Mouse (Mus musculus) neural tube, embryonic 15.5 days (tissue): ENCODE results near the gene Snx33. TPM values are rescaled to one million over a fixed set of nuclear protein-coding genes. Genes with fewer than 3 reads are reported as not detected.
"Not testable (repeated sequence)": the region's sequence is repeated elsewhere in the genome, so short reads cannot be mapped to it uniquely, and the experiment has no call there.

ENCODE experiments used
- ATAC-seq: fragments of 200-750 bp; cut with Nextera tagmentation; 2 replicates; pipeline ENCODE4 v1.8.0; 2017; ENCODE audit warnings: mild to moderate bottlenecking, moderate TSS enrichment, moderate library complexity; ENCODE audit not compliant: low FRiP score
- H3K27ac ChIP-seq: fragments of 300-500 bp; sonication (generic); replicated peaks from 2 replicates; pipeline ENCODE4 v1.5.1; 2015; ENCODE audit warnings: mild to moderate bottlenecking, inconsistent platforms
- H3K27me3 ChIP-seq: fragments of 300-500 bp; sonication (generic); replicated peaks from 2 replicates; pipeline ENCODE4 v1.6.1; 2015; ENCODE audit warnings: inconsistent platforms
- H3K36me3 ChIP-seq: fragments of 300-500 bp; sonication (generic); 2 replicates; pipeline ENCODE4 v1.6.1; 2015; ENCODE audit warnings: inconsistent platforms
- H3K4me1 ChIP-seq: fragments of 300-500 bp; sonication (generic); 2 replicates; pipeline ENCODE4 v1.6.1; 2015; ENCODE audit warnings: inconsistent platforms
- H3K4me2 ChIP-seq: fragments of 300-500 bp; sonication (generic); 2 replicates; pipeline ENCODE4 v1.6.1; 2015; ENCODE audit warnings: inconsistent platforms, mild to moderate bottlenecking, moderate library complexity
- H3K4me3 ChIP-seq: fragments of 300-500 bp; sonication (generic); replicated peaks from 2 replicates; pipeline ENCODE4 v1.5.1; 2015; ENCODE audit warnings: mild to moderate bottlenecking, inconsistent platforms
- H3K9ac ChIP-seq: fragments of 300-500 bp; sonication (generic); replicated peaks from 2 replicates; pipeline ENCODE4 v1.6.1; 2015; ENCODE audit warnings: mild to moderate bottlenecking, inconsistent platforms
- H3K9me3 ChIP-seq: fragments of 300-500 bp; sonication (generic); replicated peaks from 2 replicates; pipeline ENCODE4 v1.6.1; 2016; ENCODE audit warnings: inconsistent platforms
- WGBS: fragments of 180-500 bp; shearing (Covaris S2); methylation state at CpG from one replicate; pipeline ENCODE4 v1.1.7; 2015; ENCODE audit warnings: mixed read lengths; 5-methylcytosine and 5-hydroxymethylcytosine counted together
- polyA plus RNA-seq: library from polyadenylated mRNA; unstranded; fragments of >200 nt; fragmentation: Nextera tagmentation; extraction: Ambion mirVana; gene quantifications from 2 replicates; pipeline ENCODE4 v1.2.1, GENCODE M21; 2015

Gene Snx33
- polyA plus RNA-seq: 2.2 and 3.2 TPM in 2 replicates

DNA sequence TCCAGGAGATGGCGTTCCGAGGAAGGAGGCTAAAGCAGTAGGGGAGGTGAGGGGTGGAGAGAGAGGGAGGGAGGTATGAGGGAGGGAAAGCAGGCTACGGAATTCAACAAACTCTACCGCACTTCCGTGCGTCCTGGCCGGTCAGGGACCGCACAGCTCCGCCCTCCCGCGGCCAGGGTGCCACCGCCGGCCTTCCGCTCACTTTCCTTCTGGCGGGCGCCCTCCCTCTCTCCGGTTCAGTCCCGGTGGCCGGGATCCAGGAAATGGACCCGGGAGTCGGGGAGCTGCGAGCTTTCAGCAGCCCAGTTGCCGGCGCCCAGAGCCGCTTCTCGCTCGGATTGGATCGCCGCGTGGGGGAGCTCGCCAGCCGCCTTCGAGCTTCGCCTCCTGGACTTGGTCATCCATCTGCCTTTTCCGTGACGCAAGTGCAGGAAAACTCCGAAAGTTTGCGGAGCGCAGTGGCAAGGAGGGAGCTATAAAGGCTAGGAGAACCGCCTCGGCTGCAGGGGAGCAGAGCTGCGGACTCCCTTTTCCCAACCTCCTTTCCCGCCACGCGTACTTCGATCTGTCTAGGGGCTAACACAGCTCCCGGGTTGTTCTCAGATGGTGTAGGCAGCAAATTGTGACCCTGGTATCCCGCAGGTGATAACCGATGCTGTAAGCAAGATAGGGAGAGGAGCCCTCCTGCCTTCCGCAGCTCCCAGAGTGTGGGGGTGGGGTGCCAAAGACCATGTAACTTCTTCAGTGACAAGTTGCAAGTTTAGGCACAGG is at the start of gene Snx33:
TSS of gene Snx33 (minus strand) at position 331 of the 771 bp plus-strand sequence.
- ATAC-seq: peak; percentile 78
- H3K27me3 ChIP-seq: peaks cover 7% of the 10 kb centered on the region; the same call in 1 of the 2 replicates
- H3K4me1 ChIP-seq: peaks cover 49% of the 10 kb centered on the region
- peak within 1 kb of the TSS; percentile 55 for H3K9ac ChIP-seq
- peak within 1 kb of the TSS; percentile 62 for H3K4me3 ChIP-seq
- H3K36me3 ChIP-seq: no peaks in the 10 kb centered on the region
- H3K4me2 ChIP-seq: peak within 1 kb of the TSS; percentile 98
- under 1% methylated on average over 48 of the region's 50 CpGs for WGBS
- no peaks in the 10 kb centered on the region for H3K9me3 ChIP-seq
- H3K27ac ChIP-seq: peak within 1 kb of the TSS; percentile 87

- H3K27ac ChIP-seq: no peak overlapping the region
- H3K9me3 ChIP-seq: no peaks in the 10 kb centered on the region
- H3K4me3 ChIP-seq: no peak overlapping the region
- H3K4me2 ChIP-seq: no peak overlapping the region
- WGBS: 84% methylated on average over 3 of the region's 3 CpGs
- no peak overlapping the region for H3K9ac ChIP-seq
- H3K4me1 ChIP-seq: no peaks in the 10 kb centered on the region
- H3K36me3 ChIP-seq: peaks cover 23% of the 10 kb centered on the region
- no peak for ATAC-seq
- H3K27me3 ChIP-seq: no peaks in the 10 kb centered on the region
Observed at GRCm38 (mm10) chr9:56975199-56975598, 47.0 kb upstream of the Snx33 start.

DNA sequence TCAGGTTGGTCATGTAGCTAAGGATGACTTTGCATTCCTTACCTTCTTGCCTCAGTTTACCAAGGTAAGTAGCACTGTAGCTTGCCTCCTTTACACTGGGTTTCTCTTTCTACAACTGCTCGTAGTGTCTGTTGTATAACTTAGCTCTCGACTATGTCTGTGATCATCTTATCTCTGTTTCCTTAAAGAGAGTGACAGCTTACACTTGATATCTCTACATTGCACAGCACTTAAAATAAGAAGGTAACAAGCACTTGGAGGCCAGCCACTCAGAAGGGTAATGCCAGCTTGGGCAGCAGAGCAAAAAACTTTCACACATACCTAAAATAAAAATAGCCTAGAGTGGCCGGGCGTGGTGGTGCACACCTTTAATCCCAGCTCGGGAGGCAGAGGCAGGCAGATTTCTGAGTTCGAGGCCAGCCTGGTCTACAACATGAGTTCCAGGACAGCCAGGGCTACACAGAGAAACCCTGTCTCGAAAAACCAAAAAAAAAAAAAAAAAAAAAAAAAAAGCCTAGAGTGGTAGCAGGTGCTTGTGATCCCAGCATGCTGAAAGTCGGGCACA is 45.9 kb upstream of the Snx33 start:
- 93% methylated on average over 7 of the region's 8 CpGs for WGBS
- Histone ChIP-seq H3K9me3 (no peaks in the 10 kb centered on the region), H3K27ac (no peak overlapping the region), H3K4me1 (no peaks in the 10 kb centered on the region), H3K4me2 (no peak overlapping the region), H3K36me3 (peaks cover 29% of the 10 kb centered on the region), H3K27me3 (no peaks in the 10 kb centered on the region), H3K4me3 (no peak overlapping the region), H3K9ac (no peak overlapping the region)
- no peak for ATAC-seq

- Histone ChIP-seq H3K27me3 (no peaks in the 10 kb centered on the region), H3K36me3 (peaks cover 22% of the 10 kb centered on the region), H3K27ac (no peak overlapping the region), H3K4me2 (no peak overlapping the region), H3K9me3 (no peaks in the 10 kb centered on the region), H3K9ac (no peak overlapping the region), H3K4me1 (no peaks in the 10 kb centered on the region), H3K4me3 (no peak overlapping the region)
- WGBS: 74% methylated on average over 2 of the region's 2 CpGs
- no peak for ATAC-seq
Observed at GRCm38 (mm10) chr9:56970158-56970557, 42.0 kb upstream of the Snx33 start.

DNA sequence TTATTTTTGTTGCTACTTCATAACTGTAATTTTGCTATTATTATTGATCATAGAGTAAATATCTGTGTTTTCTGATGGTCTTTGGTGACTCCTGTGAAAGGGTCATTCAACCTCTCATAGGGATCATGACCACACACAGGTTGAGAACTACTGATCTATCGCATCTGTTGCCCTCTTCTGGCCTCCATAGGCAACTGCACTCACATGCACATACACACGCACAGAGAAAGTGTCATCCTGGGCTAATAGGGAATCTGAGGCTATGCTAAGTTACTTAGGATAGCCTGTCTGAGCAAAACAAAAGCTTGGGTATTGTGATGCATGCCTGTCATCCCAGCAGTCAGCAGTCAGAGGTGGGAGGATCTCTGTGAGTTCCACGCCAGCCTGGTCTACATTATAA is 33.4 kb upstream of the Snx33 start:
- no peak overlapping the region for H3K4me2 ChIP-seq
- 94% methylated on average over 3 of the region's 3 CpGs for WGBS
- H3K9me3 ChIP-seq: no peaks in the 10 kb centered on the region
- H3K36me3 ChIP-seq: peaks cover 46% of the 10 kb centered on the region
- H3K27me3 ChIP-seq: no peaks in the 10 kb centered on the region
- no peaks in the 10 kb centered on the region for H3K4me1 ChIP-seq
- H3K4me3 ChIP-seq: no peak overlapping the region
- H3K27ac ChIP-seq: no peak overlapping the region
- ATAC-seq: no peak
- no peak overlapping the region for H3K9ac ChIP-seq

DNA sequence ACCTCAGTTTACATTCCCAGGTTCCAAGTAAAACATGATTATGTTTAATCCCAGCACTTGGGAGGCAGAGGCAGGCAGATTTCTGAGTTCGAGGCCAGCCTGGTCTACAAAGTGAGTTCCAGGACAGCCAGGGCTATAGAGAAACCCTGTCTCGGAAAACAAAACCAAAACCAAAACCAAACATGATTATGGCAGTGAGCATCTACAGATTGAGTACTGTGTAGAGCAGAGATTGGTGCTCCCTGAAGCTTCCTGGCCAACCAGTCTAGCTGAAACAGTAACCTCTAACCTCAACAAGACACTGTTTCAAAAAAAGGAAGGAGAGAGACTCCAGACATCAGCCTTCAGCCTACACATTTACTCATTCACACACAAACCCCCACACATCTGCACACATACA is 30.5 kb upstream of the Snx33 start:
- H3K9ac ChIP-seq: no peak overlapping the region
- no peak for ATAC-seq
- WGBS: 92% methylated on average over 2 of the region's 2 CpGs

DNA sequence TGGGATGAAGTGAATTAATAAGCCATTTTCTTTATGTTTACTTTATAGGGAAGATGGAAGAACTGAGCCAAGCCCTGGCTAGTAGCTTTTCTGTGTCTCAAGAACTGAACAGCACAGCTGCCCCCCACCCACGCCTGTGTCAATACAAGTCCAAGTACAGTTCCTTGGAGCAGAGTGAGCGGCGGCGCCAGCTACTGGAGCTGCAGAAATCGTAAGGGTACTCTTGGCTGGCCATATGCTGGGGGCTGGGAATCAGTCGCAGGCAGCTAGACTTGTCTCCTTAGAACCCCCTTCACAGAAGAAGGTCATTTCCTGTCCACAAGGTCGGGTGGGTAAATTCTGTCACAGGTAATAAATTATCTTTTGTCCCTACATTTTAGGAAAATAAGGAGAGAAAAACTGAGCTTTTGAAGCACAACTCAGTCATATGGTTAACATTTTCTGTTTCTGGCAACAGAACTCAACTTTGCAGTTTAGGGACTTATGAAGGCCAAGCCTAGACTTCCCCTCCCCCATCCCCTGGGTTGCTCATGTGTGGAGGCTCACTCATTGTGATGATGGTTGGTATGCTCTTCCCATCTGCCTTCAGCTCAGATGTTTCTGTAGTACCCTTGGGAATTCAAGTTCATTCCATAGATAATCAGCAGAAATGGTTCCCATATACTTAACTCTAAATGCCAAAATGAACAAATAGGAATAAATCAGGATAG is 28.9 kb upstream of the Snx33 start:
- WGBS: 78% methylated on average over 7 of the region's 7 CpGs

More for the DNA sequence above, 30.5 kb upstream of the Snx33 start:
- no peaks in the 10 kb centered on the region for H3K27me3 ChIP-seq
- no peaks in the 10 kb centered on the region for H3K4me1 ChIP-seq
- peaks cover 35% of the 10 kb centered on the region for H3K36me3 ChIP-seq
- no peak overlapping the region for H3K4me3 ChIP-seq
- no peak overlapping the region for H3K27ac ChIP-seq
- no peak overlapping the region for H3K4me2 ChIP-seq
- no peaks in the 10 kb centered on the region for H3K9me3 ChIP-seq

DNA sequence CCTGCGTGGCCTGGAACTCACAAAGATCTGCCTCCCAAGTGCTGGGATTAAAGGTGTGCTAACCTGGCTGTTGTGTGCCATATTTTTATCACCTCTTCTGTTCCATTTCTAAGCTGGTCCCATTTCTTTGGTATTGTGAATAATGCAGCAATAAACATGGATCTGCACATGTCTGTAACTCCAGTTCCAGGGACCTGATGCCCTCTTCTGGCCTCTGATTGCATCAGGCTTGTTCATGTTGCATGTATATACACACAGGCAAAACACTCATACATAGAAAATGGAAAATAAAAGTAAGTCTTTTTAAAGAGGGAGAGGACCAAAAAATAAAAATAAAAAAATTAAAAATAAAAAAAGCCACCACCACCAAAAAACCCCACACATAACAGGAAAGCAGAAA is 25.4 kb upstream of the Snx33 start:
- Histone ChIP-seq H3K9ac (no peak overlapping the region), H3K4me3 (no peak overlapping the region), H3K27me3 (no peaks in the 10 kb centered on the region), H3K36me3 (0 out of 2 replicates have a peak, but pooled peaks cover 4% of the 10 kb centered on the region), H3K4me2 (no peak overlapping the region), H3K4me1 (peaks cover 16% of the 10 kb centered on the region), H3K27ac (no peak overlapping the region), H3K9me3 (no peaks in the 10 kb centered on the region)
- ATAC-seq: no peak
- 95% methylated on average over 1 of the region's 1 CpGs for WGBS

More for the DNA sequence above, 28.9 kb upstream of the Snx33 start:
- 0 out of 2 replicates have a peak, but pooled peaks cover 2% of the 10 kb centered on the region for H3K4me1 ChIP-seq
- H3K27me3 ChIP-seq: no peaks in the 10 kb centered on the region
- no peak overlapping the region for H3K27ac ChIP-seq
- no peak for ATAC-seq
- no peak overlapping the region for H3K4me2 ChIP-seq
- H3K9me3 ChIP-seq: no peaks in the 10 kb centered on the region
- no peak overlapping the region for H3K4me3 ChIP-seq
- no peak overlapping the region for H3K9ac ChIP-seq
- peaks cover 22% of the 10 kb centered on the region for H3K36me3 ChIP-seq

- Histone ChIP-seq H3K27me3 (no peaks in the 10 kb centered on the region), H3K9ac (peak within 1 kb of the TSS; percentile 77), H3K4me3 (peak within 1 kb of the TSS; percentile 67), H3K4me1 (peaks cover 16% of the 10 kb centered on the region), H3K27ac (peak within 1 kb of the TSS; percentile 87), H3K4me2 (peak within 1 kb of the TSS; percentile 86), H3K36me3 (no peaks in the 10 kb centered on the region), H3K9me3 (no peaks in the 10 kb centered on the region)
- ATAC-seq: peak; percentile 100
- WGBS: under 1% methylated on average over 50 of the region's 50 CpGs
Observed at GRCm38 (mm10) chr9:56950414-56951400, 22.5 kb upstream of the Snx33 start, which contains the start of gene Snupn. Gene Snupn, plus strand, starts transcription at chr9:56950878.

DNA sequence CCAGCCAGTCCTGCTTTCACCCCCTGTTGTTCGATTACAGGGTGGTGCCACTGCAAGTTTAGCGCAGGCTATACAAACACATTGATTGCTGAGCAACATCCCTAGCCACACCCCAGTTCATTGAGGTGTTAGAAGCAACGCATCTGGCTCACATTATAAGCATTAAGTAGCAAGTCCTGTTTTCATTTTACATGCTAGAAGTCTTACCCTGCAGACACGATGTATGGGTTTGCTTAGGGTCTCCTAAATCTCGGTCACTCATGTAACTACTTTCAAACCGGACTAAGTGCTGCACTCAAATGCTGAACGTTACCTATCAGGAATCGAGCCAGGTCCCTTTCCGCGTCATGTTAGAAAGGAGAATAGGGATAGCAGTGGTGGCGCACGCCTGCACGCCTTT is 21.6 kb upstream of the Snx33 start:
- peak overlapping the region; percentile 86 for H3K4me2 ChIP-seq
- WGBS: 26% methylated on average over 13 of the region's 13 CpGs
- H3K27me3 ChIP-seq: no peaks in the 10 kb centered on the region
- no peak overlapping the region for H3K27ac ChIP-seq
- peak overlapping the region; percentile 34; the same call in 1 of the 2 replicates for H3K9ac ChIP-seq
- ATAC-seq: no peak
- no peaks in the 10 kb centered on the region for H3K36me3 ChIP-seq
- H3K9me3 ChIP-seq: no peaks in the 10 kb centered on the region
- peak overlapping the region; percentile 67 for H3K4me3 ChIP-seq
- H3K4me1 ChIP-seq: peaks cover 16% of the 10 kb centered on the region

- not testable (repeated sequence) for H3K9ac ChIP-seq, H3K27ac ChIP-seq, ATAC-seq, H3K36me3 ChIP-seq, H3K9me3 ChIP-seq, H3K4me2 ChIP-seq, H3K27me3 ChIP-seq, H3K4me3 ChIP-seq
- 52% methylated on average over 5 of the region's 5 CpGs for WGBS
- H3K4me1 ChIP-seq: peaks cover 16% of the 10 kb centered on the region
Observed at GRCm38 (mm10) chr9:56948699-56949098, 20.5 kb upstream of the Snx33 start.
